Mouse (Mus musculus) stomach, embryonic 15.5 days (tissue): ENCODE measurements around the gene Mdn1. TPM values are rescaled to one million over a fixed set of nuclear protein-coding genes. Genes with fewer than 3 reads are reported as not detected.

Experiments used
- ATAC-seq: fragments of 200-750 bp; cut with Nextera tagmentation; 2 replicates; pipeline ENCODE4 v1.8.0; 2017; ENCODE audit warnings: low read depth, moderate number of reproducible peaks, moderate TSS enrichment; ENCODE audit not compliant: insufficient read depth, low FRiP score
- H3K27ac ChIP-seq: fragments of 300-500 bp; sonication (generic); 2 replicates; pipeline ENCODE4 v1.5.1; 2015; ENCODE audit warnings: mild to moderate bottlenecking, inconsistent platforms
- H3K27me3 ChIP-seq: fragments of 300-500 bp; sonication (generic); replicated peaks from 2 replicates; pipeline ENCODE4 v1.6.1; 2015; ENCODE audit warnings: inconsistent platforms
- H3K36me3 ChIP-seq: fragments of 300-500 bp; sonication (generic); 2 replicates; pipeline ENCODE4 v1.6.1; 2015; ENCODE audit warnings: inconsistent platforms
- H3K4me1 ChIP-seq: fragments of 300-500 bp; sonication (generic); 2 replicates; pipeline ENCODE4 v1.6.1; 2015; ENCODE audit warnings: inconsistent platforms
- H3K4me2 ChIP-seq: fragments of 300-500 bp; sonication (generic); 2 replicates; pipeline ENCODE4 v1.6.1; 2015; ENCODE audit warnings: mild to moderate bottlenecking, inconsistent platforms
- H3K4me3 ChIP-seq: fragments of 300-500 bp; sonication (generic); replicated peaks from 2 replicates; pipeline ENCODE4 v1.5.1; 2015; ENCODE audit warnings: inconsistent platforms
- H3K9ac ChIP-seq: fragments of 300-500 bp; sonication (generic); 2 replicates; pipeline ENCODE4 v1.6.1; 2015; ENCODE audit warnings: inconsistent platforms
- H3K9me3 ChIP-seq: fragments of 300-500 bp; sonication (generic); 2 replicates; pipeline ENCODE4 v1.6.1; 2016; ENCODE audit warnings: inconsistent platforms
- WGBS: fragments of 180-500 bp; shearing (Covaris S2); methylation state at CpG from one replicate; pipeline ENCODE4 v1.1.7; 2015; 5-methylcytosine and 5-hydroxymethylcytosine counted together
- polyA plus RNA-seq: library from polyadenylated mRNA; unstranded; fragments of >200 nt; fragmentation: Nextera tagmentation; extraction: Ambion mirVana; gene quantifications from 2 replicates; pipeline ENCODE4 v1.2.1, GENCODE M21; 2015

The Mdn1 gene
- polyA plus RNA-seq, 1 experiment from 2014 or later, result 15.3 TPM

DNA sequence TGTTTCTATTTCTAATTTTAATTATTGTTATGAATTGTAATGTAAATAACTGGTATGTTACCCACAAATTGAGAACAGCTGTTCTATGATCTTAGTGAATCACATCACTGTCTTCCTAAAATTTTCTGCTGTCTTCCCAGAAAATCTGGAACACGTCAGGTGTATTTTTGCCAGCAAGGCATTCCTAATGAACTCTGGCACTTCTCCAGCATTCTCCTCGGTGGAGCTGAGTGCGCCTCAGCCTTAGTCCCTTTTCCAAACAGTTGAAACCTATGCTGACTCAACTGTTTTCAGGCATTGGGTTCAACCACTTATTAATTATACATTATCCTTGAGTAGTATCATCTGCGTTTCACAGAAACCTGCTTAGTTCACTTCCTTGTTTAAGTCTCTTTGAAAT is 25.6 kb downstream of the Mdn1 start:
- 43% methylated on average over 4 of the region's 4 CpGs for WGBS
- no peak overlapping the region for H3K27ac ChIP-seq
- H3K4me1 ChIP-seq, result no peaks in the 10 kb centered on the region
- ATAC-seq, result no peak
- peaks cover 13% of the 10 kb centered on the region for H3K36me3 ChIP-seq
- H3K27me3 ChIP-seq, result no peaks in the 10 kb centered on the region
- no peak overlapping the region for H3K4me3 ChIP-seq
- no peak overlapping the region for H3K4me2 ChIP-seq
- H3K9me3 ChIP-seq, result no peaks in the 10 kb centered on the region
- no peak overlapping the region for H3K9ac ChIP-seq

DNA sequence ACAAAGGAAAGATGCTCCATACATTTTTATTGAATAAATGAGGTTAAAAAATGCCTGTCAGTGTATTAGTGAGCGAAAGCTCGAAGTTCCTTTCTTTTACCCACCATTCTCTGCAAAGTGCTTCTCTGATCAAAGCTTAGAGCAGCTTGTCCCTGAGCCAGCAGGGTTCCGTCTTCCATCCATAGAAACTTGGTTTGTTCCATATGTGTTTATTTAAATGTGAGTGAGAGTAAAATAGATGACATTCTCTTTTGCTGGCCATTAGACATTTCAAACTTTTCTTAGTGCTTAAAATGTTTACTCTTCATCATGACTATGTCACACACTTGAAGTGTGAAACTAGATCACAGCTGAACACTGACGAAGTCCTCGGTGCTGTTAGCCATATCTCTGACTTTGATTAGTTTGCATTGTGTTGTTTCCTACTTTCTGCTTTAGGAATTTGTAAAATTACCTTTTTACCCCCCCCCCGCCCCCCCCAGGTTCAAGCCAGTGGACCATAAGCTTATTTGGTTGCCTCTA is 26.2 kb downstream of the Mdn1 start:
- WGBS, result 55% methylated on average over 6 of the region's 6 CpGs
- Histone ChIP-seq H3K4me2 (no peak overlapping the region), H3K9ac (no peak overlapping the region), H3K36me3 (peaks cover 11% of the 10 kb centered on the region), H3K27ac (no peak overlapping the region), H3K27me3 (no peaks in the 10 kb centered on the region), H3K4me3 (no peak overlapping the region), H3K9me3 (no peaks in the 10 kb centered on the region), H3K4me1 (no peaks in the 10 kb centered on the region)
- no peak for ATAC-seq

DNA sequence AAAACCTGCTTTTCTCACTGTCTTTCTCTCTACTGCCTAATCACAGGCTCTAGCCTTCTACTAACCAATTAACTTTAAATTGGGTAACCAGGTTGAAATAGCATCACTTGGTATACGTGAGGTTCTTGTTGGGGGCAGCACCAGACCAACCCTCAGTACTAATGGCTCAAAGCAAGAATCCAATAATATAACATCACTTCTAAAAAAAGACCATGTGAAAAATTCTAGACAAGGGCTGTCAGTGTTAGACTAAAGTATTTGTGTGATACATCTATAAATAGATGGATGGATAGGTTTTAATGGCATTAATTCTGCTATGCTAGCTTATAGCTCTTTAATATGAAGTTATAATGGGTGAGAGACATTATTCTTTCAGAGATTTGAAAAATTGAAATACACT is 60.8 kb downstream of the Mdn1 start:
- no peak for ATAC-seq
- Histone ChIP-seq H3K4me1 (no peaks in the 10 kb centered on the region), H3K27me3 (no peaks in the 10 kb centered on the region), H3K9me3 (no peaks in the 10 kb centered on the region), H3K36me3 (peaks cover 15% of the 10 kb centered on the region), H3K9ac (no peak overlapping the region), H3K4me2 (no peak overlapping the region), H3K27ac (no peak overlapping the region), H3K4me3 (no peak overlapping the region)
- WGBS, result 95% methylated on average over 1 of the region's 1 CpGs

DNA sequence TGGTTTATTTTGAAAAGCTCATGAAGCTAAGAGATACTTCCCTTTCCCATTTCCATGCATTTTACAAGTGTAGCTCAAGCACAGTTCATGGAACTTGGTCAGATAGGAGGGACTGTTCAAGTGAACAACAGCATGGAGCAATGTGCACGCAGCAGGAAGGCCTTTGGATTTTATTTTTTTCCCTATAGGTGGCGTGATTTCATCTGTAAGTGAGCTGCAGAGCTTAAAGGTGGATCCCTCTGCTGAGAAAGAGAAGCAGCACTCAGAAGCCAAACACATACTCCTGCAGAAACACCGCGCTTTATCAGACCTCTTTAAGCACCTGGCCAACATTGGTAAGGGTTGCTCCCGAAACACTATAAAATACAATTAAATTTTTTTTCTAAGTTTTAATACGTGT is 88.5 kb downstream of the Mdn1 start:
- Histone ChIP-seq H3K9ac (no peak overlapping the region), H3K4me1 (no peaks in the 10 kb centered on the region), H3K27ac (no peak overlapping the region), H3K27me3 (no peaks in the 10 kb centered on the region), H3K4me3 (no peak overlapping the region), H3K4me2 (no peak overlapping the region), H3K36me3 (peaks cover 29% of the 10 kb centered on the region), H3K9me3 (no peaks in the 10 kb centered on the region)
- no peak for ATAC-seq
- 85% methylated on average over 6 of the region's 6 CpGs for WGBS

DNA sequence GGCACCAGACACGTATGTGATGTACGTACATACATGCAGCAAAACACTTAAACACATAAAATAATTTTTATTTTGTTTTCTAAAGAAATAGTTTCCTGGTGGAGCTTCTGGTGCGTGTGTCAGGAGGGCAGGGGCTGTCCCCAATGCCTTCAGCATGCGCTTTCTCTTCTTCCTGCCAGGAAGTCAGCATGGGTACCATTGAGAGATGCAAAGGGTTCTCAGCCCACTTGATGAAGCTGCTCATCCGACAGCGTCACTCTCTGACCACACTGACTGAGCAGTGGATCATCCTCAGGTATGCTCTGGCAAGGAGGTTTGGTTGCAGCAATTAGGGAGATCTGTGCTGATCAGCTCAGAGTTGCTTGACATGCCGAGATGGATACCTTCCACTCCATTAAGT is 91.5 kb downstream of the Mdn1 start:
- H3K36me3 ChIP-seq, result peaks cover 36% of the 10 kb centered on the region
- ATAC-seq, result no peak
- whole genome bisulfite sequencing, result 92% methylated on average over 7 of the region's 7 CpGs
- H3K27ac ChIP-seq, result no peak overlapping the region
- H3K27me3 ChIP-seq, result no peaks in the 10 kb centered on the region
- H3K9me3 ChIP-seq, result no peaks in the 10 kb centered on the region
- H3K9ac ChIP-seq, result no peak overlapping the region
- no peak overlapping the region for H3K4me2 ChIP-seq
- no peaks in the 10 kb centered on the region for H3K4me1 ChIP-seq
- no peak overlapping the region for H3K4me3 ChIP-seq

DNA sequence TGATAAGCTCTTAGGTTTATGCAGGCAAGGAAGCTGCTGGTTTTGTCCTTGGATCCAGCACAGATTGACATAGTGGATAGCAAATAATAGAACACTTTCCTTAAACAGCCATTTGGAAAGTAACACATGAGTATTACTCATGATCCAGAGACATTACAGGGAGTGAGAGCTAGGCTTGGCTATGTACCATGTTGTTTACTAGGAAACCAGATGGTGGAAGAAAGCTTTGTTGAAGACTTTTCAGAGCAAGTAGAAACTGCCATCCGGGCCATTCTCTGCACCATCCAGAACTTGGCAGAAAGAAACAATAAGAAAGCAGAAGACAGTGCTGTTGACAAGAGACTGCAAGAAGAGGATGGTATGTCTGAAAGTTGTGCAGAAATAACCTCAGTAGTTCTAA is 93.8 kb downstream of the Mdn1 start:
- H3K4me3 ChIP-seq, result no peak overlapping the region
- H3K9ac ChIP-seq, result no peak overlapping the region
- H3K9me3 ChIP-seq, result no peaks in the 10 kb centered on the region
- no peak overlapping the region for H3K4me2 ChIP-seq
- H3K36me3 ChIP-seq, result peaks cover 34% of the 10 kb centered on the region
- no peak overlapping the region for H3K27ac ChIP-seq
- H3K4me1 ChIP-seq, result no peaks in the 10 kb centered on the region
- 93% methylated on average over 1 of the region's 1 CpGs for WGBS
- ATAC-seq, result no peak
- no peaks in the 10 kb centered on the region for H3K27me3 ChIP-seq

DNA sequence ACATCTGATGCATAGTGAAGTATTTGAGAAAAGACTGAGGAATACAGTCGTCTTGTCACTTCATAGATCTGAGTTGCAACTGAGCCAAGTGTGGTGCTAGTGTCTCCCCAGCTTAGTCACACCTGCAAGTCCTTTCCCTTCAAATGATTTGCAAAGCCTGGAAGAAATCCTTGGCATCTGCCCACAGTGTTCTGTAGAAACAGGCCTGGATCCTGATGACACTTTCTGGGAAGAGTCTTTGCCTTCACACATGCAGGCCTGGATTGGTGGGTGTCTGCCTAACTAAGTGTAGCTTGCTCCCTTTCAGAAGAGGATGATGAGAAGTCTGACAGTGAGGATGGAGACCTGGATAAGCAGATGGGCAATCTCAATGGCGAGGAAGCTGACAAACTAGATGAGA is 100.5 kb downstream of the Mdn1 start:
- Histone ChIP-seq H3K4me2 (no peak overlapping the region), H3K9me3 (no peaks in the 10 kb centered on the region), H3K4me3 (no peak overlapping the region), H3K9ac (no peak overlapping the region), H3K27me3 (no peaks in the 10 kb centered on the region), H3K4me1 (no peaks in the 10 kb centered on the region), H3K36me3 (peaks cover 30% of the 10 kb centered on the region), H3K27ac (no peak overlapping the region)
- WGBS, result 80% methylated on average over 2 of the region's 2 CpGs
- no peak for ATAC-seq

DNA sequence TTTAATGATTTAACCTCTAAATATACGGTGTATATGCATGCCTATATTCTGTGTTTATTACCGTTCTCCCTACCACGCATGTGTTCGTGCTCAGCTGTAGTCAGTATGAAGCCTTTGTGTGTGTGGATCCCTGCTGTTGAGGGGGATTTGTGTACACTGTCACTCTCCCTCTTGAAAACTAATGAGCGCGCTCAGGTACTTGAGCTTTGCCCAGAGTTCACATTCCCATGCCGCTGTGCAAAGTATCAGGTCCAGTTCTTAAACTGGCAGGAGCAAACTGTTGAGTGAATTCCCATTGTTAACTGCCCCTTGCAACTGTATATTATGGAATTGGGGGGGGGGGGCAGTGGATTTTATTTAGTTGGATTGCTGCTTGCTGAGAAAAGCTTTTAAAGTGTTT is 110.6 kb downstream of the Mdn1 start:
- WGBS, result 91% methylated on average over 7 of the region's 7 CpGs
- ATAC-seq, result no peak
- Histone ChIP-seq H3K27ac (no peak overlapping the region), H3K36me3 (peaks cover 8% of the 10 kb centered on the region; the same call in 1 of the 2 replicates), H3K4me3 (no peak overlapping the region), H3K4me2 (no peak overlapping the region), H3K27me3 (no peaks in the 10 kb centered on the region), H3K4me1 (no peaks in the 10 kb centered on the region), H3K9ac (no peak overlapping the region), H3K9me3 (no peaks in the 10 kb centered on the region)

DNA sequence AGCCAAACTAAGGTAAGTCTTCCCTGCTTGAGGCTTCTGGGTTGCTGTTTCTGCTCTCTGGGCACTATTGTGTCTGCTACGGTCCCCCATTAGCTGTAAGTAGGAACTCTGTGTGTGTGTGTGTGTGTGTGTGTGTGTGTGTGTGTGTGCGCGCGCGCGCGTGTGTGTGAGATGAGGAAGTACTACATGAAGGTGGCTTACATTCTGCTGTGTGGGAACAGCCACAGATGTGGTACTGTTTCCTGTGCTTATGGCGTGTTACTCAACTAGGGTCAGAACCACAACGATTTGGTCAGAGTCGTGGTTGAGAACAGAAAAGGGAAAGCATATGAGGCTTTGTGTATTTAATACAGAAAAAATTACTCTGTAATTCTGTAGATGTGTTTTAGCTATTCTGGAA is 111.1 kb downstream of the Mdn1 start:
- H3K9ac ChIP-seq, result no peak overlapping the region
- H3K27ac ChIP-seq, result no peak overlapping the region
- peaks cover 8% of the 10 kb centered on the region; the same call in 1 of the 2 replicates for H3K36me3 ChIP-seq
- no peaks in the 10 kb centered on the region for H3K9me3 ChIP-seq
- no peak overlapping the region for H3K4me2 ChIP-seq
- no peaks in the 10 kb centered on the region for H3K4me1 ChIP-seq
- H3K4me3 ChIP-seq, result no peak overlapping the region
- ATAC-seq, result no peak
- H3K27me3 ChIP-seq, result no peaks in the 10 kb centered on the region
- WGBS, result 86% methylated on average over 10 of the region's 10 CpGs

DNA sequence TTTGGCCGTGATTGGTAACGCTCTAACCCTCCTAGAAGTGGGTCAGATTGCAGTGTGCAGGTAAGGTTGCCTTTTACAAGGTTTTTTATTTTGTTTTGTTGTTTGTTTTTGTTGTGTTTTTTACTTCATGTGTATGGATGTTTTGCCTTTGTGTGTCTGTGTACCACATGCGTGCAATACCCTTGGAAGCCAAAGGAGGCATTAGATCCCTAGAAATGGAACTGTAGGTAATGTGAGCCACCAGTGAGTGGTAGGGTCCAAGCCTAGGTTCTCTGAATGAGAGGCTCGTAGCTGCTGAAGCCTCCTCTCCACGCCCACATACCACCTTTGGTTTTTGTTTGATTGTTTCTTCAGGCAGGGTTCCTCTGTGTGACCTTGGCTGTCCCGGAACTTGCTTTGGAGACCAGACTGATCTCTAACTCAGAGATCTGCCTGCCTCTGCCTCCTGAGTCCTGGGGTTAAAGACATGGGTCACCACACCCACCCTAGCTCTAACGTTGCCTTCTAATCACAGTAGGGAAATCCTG is 113.4 kb downstream of the Mdn1 start:
- Histone ChIP-seq H3K9ac (no peak overlapping the region), H3K4me3 (no peak overlapping the region), H3K9me3 (no peaks in the 10 kb centered on the region), H3K27ac (no peak overlapping the region), H3K36me3 (peaks cover 19% of the 10 kb centered on the region), H3K4me1 (no peaks in the 10 kb centered on the region), H3K4me2 (no peak overlapping the region), H3K27me3 (no peaks in the 10 kb centered on the region)
- no peak for ATAC-seq
- WGBS, result 92% methylated on average over 7 of the region's 7 CpGs

DNA sequence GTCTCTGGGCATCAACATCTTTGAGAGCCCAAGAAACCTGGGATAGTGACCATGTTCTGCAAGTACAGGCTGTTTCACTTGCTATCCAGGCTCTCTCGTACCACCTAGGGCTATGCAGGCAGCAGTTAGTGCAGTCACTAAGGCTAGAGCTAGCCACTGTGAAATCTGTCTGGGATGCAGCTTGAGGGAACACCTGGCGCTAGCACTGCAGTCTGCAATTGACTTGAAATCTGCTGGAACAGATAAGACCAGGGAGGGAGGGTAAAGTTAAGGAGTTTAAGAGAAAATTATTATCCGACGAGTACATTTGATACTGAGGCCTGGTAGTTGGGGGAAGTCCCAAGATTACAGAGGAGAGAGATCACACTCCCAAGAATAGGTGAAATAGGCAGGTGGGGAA is 123.1 kb downstream of the Mdn1 start:
- H3K4me1 ChIP-seq, result no peaks in the 10 kb centered on the region
- no peak overlapping the region for H3K4me2 ChIP-seq
- no peaks in the 10 kb centered on the region for H3K27me3 ChIP-seq
- H3K9ac ChIP-seq, result no peak overlapping the region
- no peaks in the 10 kb centered on the region for H3K9me3 ChIP-seq
- over 99% methylated on average over 4 of the region's 4 CpGs for WGBS
- no peak for ATAC-seq
- H3K27ac ChIP-seq, result no peak overlapping the region
- H3K4me3 ChIP-seq, result no peak overlapping the region
- 0 out of 2 replicates have a peak, but pooled peaks cover 9% of the 10 kb centered on the region for H3K36me3 ChIP-seq

DNA sequence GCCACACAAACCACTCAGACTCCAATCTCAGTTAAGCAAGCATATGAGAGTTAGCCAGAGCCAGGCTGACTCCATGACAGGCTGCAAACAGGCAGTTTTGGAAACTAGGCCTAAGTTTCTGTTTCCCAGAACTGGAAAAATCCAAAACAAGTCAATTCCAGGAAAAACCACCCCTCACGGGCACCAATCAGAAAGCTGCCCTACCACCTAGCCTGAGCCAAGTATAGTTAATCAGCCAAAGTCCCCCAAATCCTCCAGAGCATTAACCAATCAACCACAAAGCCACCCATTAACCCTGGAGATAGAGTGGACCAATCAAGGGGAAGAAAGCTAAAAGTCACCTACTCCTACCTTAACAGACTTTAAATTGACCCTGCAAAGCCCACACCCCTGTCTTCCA is 130.2 kb downstream of the Mdn1 start:
- H3K27me3 ChIP-seq, result no peaks in the 10 kb centered on the region
- H3K4me1 ChIP-seq, result no peaks in the 10 kb centered on the region
- ATAC-seq, result no peak
- no peak overlapping the region for H3K4me2 ChIP-seq
- H3K27ac ChIP-seq, result no peak overlapping the region
- H3K36me3 ChIP-seq, result no peaks in the 10 kb centered on the region
- H3K9ac ChIP-seq, result no peak overlapping the region
- H3K4me3 ChIP-seq, result no peak overlapping the region
- no peaks in the 10 kb centered on the region for H3K9me3 ChIP-seq
- WGBS, result 83% methylated on average over 1 of the region's 1 CpGs

DNA sequence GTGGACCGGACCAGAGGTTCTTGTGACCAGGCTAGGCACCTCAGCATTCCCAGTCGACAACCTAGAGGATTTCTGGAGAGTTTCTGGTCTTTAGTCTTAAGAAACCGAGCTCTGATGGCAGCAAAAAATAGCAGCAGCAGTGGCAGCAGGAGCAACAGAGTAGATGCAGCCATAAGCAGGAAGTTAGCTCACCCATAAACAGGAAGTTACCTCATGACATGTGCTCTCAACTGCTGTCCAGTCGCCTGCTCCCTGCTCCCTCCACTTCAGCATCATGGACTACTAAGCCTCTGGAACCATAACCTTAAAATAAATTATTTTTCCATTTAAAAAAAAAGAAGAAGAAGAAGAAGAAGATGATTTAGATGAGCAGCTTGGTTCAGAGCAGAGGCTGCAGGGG is 132.1 kb downstream of the Mdn1 start:
- H3K27me3 ChIP-seq, result no peaks in the 10 kb centered on the region
- no peak overlapping the region for H3K27ac ChIP-seq
- H3K4me3 ChIP-seq, result no peak overlapping the region
- no peak overlapping the region for H3K9ac ChIP-seq
- H3K9me3 ChIP-seq, result no peaks in the 10 kb centered on the region
- WGBS, result 85% methylated on average over 4 of the region's 4 CpGs
- no peak overlapping the region for H3K4me2 ChIP-seq
- H3K4me1 ChIP-seq, result no peaks in the 10 kb centered on the region
- no peak for ATAC-seq
- no peaks in the 10 kb centered on the region for H3K36me3 ChIP-seq
